Mouse (Mus musculus) frontal cortex, postnatal 10 days (tissue): ENCODE results near the gene Zcchc9.

Experiments
- DNase-seq, 2 experiments: peaks; one replicate each; pipeline ENCODE4 v3.0.0; 2022; ENCODE audit warnings: low spot score in 2 of 2, mixed read lengths in 1 of 2

Gene Zcchc9

GRCm38 (mm10) chr13:91761654-91762445, 45.7 kb downstream of the Zcchc9 start:
- no peak for DNase-seq

GRCm38 (mm10) chr13:91760302-91761050, 47.0 kb downstream of the Zcchc9 start:
- no peak for DNase-seq

GRCm38 (mm10) chr13:91759791-91760190, 47.7 kb downstream of the Zcchc9 start:
- DNase-seq, result no peak

- no peak for DNase-seq
Measured at GRCm38 (mm10) chr13:91758316-91759048, 49.0 kb downstream of the Zcchc9 start.

- no peak for DNase-seq
Measured at GRCm38 (mm10) chr13:91756230-91756629, 51.3 kb downstream of the Zcchc9 start.

- no peak for DNase-seq
Measured at GRCm38 (mm10) chr13:91754762-91755161, 52.7 kb downstream of the Zcchc9 start.

- DNase-seq, result no peak
Measured at GRCm38 (mm10) chr13:91753724-91754123, 53.8 kb downstream of the Zcchc9 start.

GRCm38 (mm10) chr13:91749981-91750380, 57.5 kb downstream of the Zcchc9 start:
- DNase-seq, result no peak

- DNase-seq, result no peak
Measured at GRCm38 (mm10) chr13:91748401-91748800, 59.1 kb downstream of the Zcchc9 start.
